Mouse (Mus musculus): ENCODE measurements at regions not wholly inside any gene's neighbourhood (a gene's known extent, or its start where the extent isn't known, plus 50 kb on each side); places are given as distances from the start of the nearest gene placed in this dataset.

DNA sequence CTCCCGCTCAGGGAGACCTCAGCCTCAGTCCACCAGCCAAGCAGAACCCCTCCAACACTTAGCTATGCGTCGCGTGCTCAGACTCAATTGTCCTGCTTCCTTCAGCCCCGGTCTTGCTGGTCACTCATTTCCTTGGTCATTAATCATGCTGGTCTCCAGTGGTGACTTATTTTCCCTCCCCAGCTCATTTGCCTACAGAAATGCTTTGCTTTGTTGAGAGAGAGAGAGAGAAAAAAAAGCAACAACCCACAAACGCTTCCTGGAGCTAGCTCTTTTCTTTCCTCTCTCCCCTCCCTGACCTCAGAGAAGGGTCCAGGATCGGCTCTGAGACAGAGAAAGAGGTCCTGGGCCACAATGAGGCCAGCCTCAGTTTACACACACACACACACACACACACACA, 102.5 kb upstream of the Unc5b start:
- TF ChIP-seq ZKSCAN1 (IDR thresholded peaks at IDR 0.05; ENCODE audit: borderline replicate concordance, low read depth, low read length) (no peak), MAZ (IDR thresholded peaks at IDR 0.05; ENCODE audit: low read depth, low read length) (no peak), CTCF (conservative IDR thresholded peaks at IDR 0.05 in 1 of 2, IDR thresholded peaks at IDR 0.05 in 1 of 2; ENCODE audit: low read depth in 2 of 2, low read length in 2 of 2) (no peak), ZNF384 (IDR thresholded peaks at IDR 0.05; ENCODE audit: low read depth, low read length) (no peak), E2F4 (IDR thresholded peaks at IDR 0.05; ENCODE audit: insufficient replicate concordance, low read depth, low read length) (no peak), ELF1 (IDR thresholded peaks at IDR 0.05; ENCODE audit: low read depth, low read length) (no peak), EP300 (IDR thresholded peaks at IDR 0.05; ENCODE audit: low read length) (no peak)

All from CH12.LX (cell line).